Mouse (Mus musculus): ENCODE data around the gene Foxg1.

Foxg1 gene

GRCm38 (mm10) chr12:49382565-49383520 lies at the start of gene Foxg1:
TSS of gene Foxg1 (plus strand) at chr12:49382660.
- DNase-seq: no peak

- no peak for DNase-seq
These were observed 32.8 kb upstream of the Foxg1 start for GRCm38 (mm10) chr12:49349697-49350096.

- DNase-seq: no peak
These were observed 13.5 kb upstream of the Foxg1 start for GRCm38 (mm10) chr12:49368931-49369330.

- DNase-seq: no peak
These were observed 10.3 kb upstream of the Foxg1 start for GRCm38 (mm10) chr12:49372170-49372569.

GRCm38 (mm10) chr12:49373176-49373575 lies 9.3 kb upstream of the Foxg1 start:
- DNase-seq: no peak

- no peak for DNase-seq
These were observed 8.4 kb upstream of the Foxg1 start for GRCm38 (mm10) chr12:49373821-49374605.

- no peak for DNase-seq
These were observed 7.9 kb upstream of the Foxg1 start for GRCm38 (mm10) chr12:49374606-49374995.

- DNase-seq: no peak
These were observed 6.8 kb upstream of the Foxg1 start for GRCm38 (mm10) chr12:49375427-49376317.

- DNase-seq: no peak
These were observed 6.0 kb upstream of the Foxg1 start for GRCm38 (mm10) chr12:49376318-49376992.

- DNase-seq: no peak
These were observed 5.0 kb upstream of the Foxg1 start for GRCm38 (mm10) chr12:49377281-49377970.

GRCm38 (mm10) chr12:49378920-49379319 lies 3.5 kb upstream of the Foxg1 start:
- no peak for DNase-seq

GRCm38 (mm10) chr12:49379446-49379845 lies 3.0 kb upstream of the Foxg1 start:
- no peak for DNase-seq

- no peak for DNase-seq
These were observed 2.0 kb upstream of the Foxg1 start for GRCm38 (mm10) chr12:49380442-49380841.

- DNase-seq: no peak
These were observed 1.4 kb upstream of the Foxg1 start for GRCm38 (mm10) chr12:49381031-49381525.

- DNase-seq: no peak
These were observed 617 bp upstream of the Foxg1 start for GRCm38 (mm10) chr12:49381721-49382365.

- DNase-seq: no peak
These were observed 1.2 kb downstream of the Foxg1 start for GRCm38 (mm10) chr12:49383521-49384133.

- no peak for DNase-seq
These were observed 1.9 kb downstream of the Foxg1 start for GRCm38 (mm10) chr12:49384295-49384875.

- no peak for DNase-seq
These were observed 2.6 kb downstream of the Foxg1 start, which contains the start of gene Gm43517 for GRCm38 (mm10) chr12:49384876-49385630. TSS of gene Gm43517 (plus strand) at chr12:49385174.

GRCm38 (mm10) chr12:49385631-49385990 lies 3.2 kb downstream of the Foxg1 start:
- DNase-seq: no peak

All from cerebellum, adult 9-11 months (tissue).